Mouse (Mus musculus) cerebral cortex, adult 2 months (tissue): Measurements from ENCODE around the gene Ptch1.

Source experiments
- WGBS: fragments of 180-500 bp; shearing (Covaris S2); methylation state at CpG from one replicate; pipeline ENCODE4 v1.1.7; 2018; 5-methylcytosine and 5-hydroxymethylcytosine counted together

Gene Ptch1

GRCm38 (mm10) chr13:63573256-63573835 is at the start of gene Ptch1:
Gene Ptch1, minus strand, starts transcription at chr13:63573598.
- WGBS: 3% methylated on average over 42 of the region's 44 CpGs

- WGBS: 91% methylated on average over 3 of the region's 3 CpGs
These were observed 47.9 kb upstream of the Ptch1 start for GRCm38 (mm10) chr13:63621301-63621700.

DNA sequence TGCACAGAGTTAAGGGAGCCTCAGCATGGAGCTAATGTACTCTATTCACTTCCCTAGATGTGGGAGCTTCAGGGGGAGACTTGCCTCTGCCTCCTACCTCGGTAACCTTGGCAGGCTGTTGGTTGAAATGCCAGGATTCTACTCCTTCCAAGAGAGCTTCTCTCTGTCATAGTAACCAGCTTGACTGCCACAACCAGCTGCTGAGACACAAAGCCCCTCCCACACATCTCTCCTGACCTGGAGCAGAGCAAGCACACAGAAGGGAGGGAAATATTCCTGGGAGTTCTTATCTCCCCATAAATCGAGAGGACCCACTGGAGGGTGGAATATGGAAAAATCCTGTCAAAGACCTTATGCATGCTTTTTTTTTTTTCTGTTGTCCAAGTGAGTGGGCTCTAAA is 39.8 kb upstream of the Ptch1 start:
- WGBS: 81% methylated on average over 2 of the region's 2 CpGs

DNA sequence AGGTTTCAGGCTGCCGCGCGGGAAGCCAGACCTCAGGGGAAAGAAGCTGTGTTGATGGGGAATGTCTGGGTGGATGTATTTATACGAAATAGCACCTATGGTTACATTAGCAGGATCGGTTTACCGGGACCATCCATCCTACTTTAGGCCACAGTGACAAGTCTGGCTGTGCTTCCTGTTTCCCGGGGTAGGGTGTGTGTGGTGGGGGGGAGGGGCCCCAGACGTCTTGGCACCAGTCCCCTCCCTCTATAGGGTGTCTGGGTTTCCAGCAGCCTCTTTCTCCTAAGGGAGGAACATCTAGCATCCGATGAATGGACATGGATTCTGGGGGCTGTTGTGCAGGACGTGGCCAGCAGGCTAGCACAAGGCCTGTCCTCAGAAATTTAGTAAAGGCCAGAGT is 36.3 kb upstream of the Ptch1 start:
- 63% methylated on average over 10 of the region's 10 CpGs for WGBS

GRCm38 (mm10) chr13:63597593-63597992 is 24.2 kb upstream of the Ptch1 start:
- 54% methylated on average over 3 of the region's 3 CpGs for WGBS

DNA sequence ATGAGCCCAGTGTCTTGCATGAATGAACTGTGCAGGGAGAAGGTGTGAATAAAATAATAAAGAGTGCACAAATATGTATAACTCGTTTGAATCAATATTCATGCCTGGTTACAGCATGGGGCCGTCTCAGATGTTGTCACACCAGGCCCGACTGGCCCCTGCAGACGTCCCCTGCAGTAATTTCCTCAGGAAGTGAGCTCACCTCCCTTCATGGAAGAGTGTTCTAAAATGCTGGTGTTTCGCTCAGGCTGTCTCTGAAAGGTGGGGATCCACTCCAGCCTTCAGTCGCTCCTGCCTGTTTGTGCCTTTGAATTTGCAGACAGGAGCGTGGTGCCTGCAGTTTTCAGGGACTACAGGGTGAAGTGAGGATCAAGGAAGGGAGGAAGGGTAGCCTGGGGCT is 22.5 kb upstream of the Ptch1 start:
- WGBS: 84% methylated on average over 7 of the region's 7 CpGs

DNA sequence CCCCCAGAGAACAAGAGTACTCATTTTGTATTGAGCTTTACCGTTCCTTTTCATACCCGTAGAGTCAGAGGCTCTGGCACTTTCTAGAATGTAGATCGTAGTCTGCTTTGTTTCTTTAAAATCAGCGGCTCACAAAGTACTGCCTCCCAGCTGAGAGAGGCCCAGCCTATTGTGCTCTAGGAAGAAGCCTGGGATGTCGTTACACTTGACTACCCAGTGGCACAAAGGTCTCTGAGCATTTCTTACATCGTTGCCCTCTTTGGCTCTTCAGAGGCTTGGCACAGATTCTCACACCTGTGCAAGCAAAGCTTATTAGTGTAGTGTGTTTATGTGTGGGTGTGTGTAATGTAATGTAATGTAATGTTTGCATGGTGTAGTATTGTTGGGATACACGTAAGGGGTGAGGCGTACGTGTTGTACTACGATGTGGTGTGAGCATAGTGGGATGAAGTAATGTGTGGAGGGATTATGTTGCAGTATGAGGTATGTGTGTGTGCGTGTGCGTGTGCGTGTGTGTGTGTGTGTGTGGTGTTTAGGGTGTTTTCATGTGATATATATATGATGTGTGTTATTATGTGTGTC is 20.2 kb upstream of the Ptch1 start:
- 78% methylated on average over 13 of the region's 13 CpGs for WGBS

GRCm38 (mm10) chr13:63592755-63593154 is 19.4 kb upstream of the Ptch1 start:
- 95% methylated on average over 5 of the region's 5 CpGs for WGBS

DNA sequence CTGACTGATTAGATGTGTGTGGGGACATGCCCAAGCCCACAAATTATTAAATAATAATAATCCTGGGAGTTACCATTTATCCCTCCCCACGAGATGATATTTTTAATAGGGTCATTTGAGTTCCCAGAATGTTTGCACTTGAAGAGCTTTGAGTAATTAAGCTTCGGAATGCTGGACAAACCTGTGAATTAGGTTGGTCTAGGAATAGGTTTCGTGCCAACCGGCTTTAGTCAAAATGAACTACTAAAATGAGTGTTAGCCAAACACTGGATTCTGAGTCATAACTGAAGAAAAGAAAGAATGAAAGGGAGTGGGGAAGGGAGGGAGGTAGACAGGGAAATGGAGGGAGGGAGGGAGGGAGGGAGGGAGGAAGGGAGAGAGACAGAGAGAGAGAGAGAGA is 1.2 kb upstream of the Ptch1 start:
- WGBS: 60% methylated on average over 4 of the region's 4 CpGs

DNA sequence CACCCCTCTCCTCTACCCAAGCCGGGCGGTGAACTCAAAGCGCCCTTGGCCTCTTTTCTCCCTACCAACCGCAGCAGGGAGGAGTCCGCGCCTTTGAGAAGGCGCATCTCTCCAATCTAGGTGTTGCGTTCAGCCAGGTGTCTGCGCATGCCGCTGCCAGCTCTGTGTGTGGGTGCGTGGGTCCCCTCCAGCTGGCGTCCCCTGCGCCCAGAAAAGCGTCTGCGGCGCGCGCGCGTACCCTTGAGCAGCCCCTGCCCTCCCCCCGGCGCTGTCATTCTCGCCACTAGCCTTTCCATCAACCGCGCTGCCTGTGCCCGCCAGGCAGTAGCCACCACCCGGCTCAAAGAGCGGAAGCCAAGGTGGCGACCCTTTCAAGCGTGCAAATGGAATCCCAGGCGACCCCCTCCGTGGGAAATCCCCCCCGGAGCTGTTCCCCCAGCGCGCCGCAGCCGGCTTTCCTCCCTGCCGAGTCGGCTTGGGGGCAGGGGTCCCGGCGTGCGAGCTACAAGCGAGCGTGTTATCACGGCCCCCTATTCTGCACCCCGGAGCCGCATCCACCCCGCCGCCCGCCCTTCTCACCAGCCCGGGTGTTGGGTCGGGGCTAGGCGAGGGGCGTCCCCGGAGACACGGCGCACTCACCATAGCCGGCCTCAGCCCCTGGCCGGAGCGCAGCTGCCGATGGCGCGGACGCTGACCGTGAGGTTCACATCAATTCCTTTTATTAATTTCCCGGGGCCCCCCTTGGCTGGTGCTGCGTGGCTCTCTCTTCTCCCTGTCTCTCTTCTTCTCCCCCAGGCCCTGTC is 744 bp downstream of the Ptch1 start:
- under 1% methylated on average over 67 of the region's 67 CpGs for WGBS

GRCm38 (mm10) chr13:63572111-63572452 is 1.3 kb downstream of the Ptch1 start:
- 5% methylated on average over 12 of the region's 12 CpGs for WGBS

DNA sequence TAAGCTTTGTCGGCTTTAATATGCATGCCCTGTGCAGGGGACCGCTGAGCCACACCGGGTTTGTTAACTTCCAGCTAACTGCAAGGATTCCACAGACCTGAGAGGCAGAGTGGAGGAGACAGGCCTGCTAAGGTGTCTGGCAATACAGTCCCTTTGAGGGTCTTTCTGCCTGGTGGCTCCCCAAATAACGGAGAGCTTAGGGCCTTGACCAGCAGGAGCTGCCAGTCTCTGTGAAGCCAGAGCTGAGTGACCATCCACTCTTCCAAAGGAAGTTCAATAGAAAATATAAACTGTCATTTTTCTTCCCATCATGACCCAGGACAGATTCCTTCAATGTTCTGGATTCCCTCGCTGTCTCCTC is 4.0 kb downstream of the Ptch1 start:
- 69% methylated on average over 5 of the region's 5 CpGs for WGBS

DNA sequence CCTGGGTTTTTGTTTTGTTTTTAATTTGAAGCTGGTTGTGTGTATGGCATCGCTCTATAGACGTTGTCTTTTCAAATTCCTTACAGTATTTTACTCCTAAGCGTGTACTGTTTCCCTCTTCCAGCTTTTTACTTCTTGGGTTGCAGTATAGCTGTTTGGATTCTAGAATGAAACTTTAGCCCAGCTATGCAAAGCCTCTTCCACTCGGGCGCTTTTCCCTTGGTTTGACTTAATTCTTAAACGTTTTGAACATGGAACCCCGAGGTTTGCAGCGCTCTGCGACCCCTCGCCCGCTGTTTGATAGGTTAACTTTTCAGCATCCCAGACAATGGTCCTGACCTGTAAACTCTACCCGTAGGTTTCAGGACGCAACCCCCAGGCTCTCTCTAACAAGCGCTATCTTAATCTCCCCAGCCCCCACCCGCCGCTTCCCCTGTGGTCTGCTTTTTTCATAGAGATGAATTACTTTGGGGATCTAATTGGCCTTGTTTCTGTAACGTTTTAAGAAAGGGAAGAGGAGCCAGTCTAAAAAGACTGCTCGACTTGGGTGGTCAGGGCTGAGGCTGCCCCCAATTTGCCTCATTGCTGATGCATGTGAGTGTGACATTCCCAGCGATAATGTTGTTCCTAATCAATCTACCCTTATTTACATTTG is 4.5 kb downstream of the Ptch1 start:
- whole genome bisulfite sequencing: 32% methylated on average over 19 of the region's 19 CpGs

GRCm38 (mm10) chr13:63568306-63568705 is 5.1 kb downstream of the Ptch1 start:
- 5% methylated on average over 14 of the region's 14 CpGs for WGBS

GRCm38 (mm10) chr13:63567677-63568293 is 5.6 kb downstream of the Ptch1 start:
- WGBS: under 1% methylated on average over 62 of the region's 62 CpGs

DNA sequence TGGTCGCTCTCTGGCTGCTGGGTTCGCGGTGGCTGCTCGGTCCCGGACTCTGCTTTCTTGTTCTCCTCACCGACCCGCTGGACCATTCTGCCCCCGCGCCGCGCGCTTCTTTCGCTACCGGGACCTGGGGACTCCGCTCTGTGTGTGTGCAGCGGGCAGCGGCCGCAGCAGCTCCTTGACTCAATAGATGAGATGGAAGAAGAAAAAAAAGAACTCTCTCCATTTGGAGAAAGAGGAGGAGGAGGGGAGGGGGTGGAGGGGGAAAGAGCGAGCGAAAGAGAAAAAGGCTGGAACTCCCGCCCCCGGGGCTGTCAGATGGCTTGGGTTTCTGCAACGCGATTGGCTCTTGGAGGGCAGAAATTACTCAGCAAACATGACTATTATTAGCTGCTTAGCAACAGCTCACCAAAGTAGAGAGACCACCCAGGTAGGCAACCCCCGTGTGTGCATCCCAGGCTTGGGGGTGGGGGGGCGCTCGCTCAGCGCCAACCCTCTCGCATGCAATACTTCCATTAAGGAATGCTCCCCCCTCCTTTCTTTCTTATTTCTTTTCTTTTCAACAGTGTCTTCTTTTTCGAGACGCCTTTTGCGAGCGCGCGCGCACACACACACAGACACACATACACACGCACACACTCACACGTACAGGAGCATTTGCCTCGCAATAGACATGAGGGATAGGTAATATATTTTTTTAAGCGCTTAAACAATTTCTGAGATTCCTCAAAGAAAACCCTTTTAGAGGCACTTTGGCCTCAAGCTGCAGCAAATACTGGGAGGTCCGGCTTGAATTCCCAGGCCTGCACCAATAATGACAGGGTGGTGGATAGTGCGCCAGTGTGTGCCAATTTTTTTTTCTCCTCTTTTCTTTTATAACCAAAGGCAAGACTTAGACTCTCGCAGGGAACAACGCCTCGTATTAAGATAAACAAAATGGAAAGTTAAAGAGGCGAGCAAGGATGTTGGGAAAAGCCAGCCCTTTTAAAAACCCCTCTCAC is 7.1 kb downstream of the Ptch1 start:
- under 1% methylated on average over 46 of the region's 46 CpGs for WGBS

DNA sequence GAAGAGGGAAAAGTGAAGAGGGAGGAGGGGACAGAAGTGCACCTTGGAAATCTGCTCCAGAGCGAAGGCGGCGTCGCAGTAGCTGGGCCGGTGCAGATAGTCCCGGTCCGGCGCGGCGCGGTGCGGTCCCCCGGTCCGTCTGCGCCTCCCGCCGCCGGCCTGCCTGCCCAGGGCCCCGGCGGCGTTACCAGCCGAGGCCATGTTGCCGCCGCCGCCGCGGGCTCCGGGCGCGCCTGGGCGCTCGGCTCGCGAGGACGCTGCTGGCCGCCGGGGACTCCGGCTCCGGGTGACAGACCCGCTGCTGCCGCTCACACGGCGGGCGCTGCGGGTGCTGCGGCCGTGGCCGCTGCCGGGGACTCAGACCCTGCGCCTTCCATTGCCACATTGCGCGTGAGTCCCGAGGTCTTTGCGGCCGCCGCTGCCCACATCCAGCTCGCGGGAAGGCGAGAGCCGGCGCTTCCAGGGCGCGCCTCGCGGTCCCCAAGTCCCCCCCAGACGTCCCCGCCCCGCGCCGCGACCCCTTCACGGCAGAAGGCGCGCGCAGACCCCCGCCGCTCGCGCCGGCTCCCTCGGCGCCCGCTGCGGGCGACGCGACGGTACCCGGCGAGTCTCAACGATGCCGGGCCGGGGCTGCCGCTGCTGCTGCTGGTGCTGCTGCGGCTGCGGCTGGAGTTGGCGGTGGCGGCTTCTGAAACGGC is 7.9 kb downstream of the Ptch1 start:
- WGBS: under 1% methylated on average over 99 of the region's 99 CpGs

DNA sequence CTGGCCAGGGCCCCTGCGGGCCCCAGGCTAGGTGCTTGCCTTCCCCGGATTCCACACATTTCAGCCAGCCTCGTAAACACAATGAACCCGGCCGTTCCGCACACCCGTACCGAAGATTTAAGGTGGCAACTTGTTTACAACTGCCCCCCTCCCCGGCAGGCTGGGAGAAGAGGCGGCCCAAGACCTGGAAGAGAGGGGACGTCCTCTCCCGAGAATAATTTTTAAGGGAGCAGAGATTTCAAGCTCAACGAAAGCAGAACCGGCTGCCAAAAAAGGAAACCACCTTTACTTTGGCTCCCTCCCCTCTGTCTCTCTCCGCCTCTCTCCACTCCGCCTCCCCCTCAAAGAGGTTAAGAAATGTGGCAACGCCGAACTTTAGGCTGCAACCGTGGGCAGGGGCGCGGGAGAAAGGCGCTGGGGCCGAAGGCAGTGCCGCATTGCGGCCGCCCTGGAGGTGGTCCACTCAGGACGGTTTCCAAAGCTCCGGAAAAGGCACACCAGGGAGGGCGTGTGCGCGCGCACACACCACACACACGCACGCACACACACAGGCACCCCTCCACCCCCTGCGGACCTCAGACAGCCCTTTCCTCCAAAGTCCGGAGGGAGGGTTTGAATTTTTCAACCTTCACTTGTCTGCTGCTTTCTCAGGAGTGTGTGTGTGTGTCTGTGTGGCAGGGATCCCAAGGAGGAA is 8.6 kb downstream of the Ptch1 start:
- WGBS: under 1% methylated on average over 35 of the region's 36 CpGs

- under 1% methylated on average over 51 of the region's 51 CpGs for WGBS
These were observed 9.4 kb downstream of the Ptch1 start for GRCm38 (mm10) chr13:63563781-63564625.
